Mouse (Mus musculus) kidney, adult 2 months (tissue): ENCODE data around the gene Mmp19. TPM values are rescaled to one million over a fixed set of nuclear protein-coding genes. Genes with fewer than 3 reads are reported as not detected.

ENCODE experiments used
- DNase-seq: peaks from one replicate; pipeline ENCODE4 v3.0.0; 2021
- H3K27ac ChIP-seq: fragments of 200-500 bp; 2 replicates; pipeline ENCODE4 v1.5.1; 2012; ENCODE audit warnings: low read depth, low read length, control low read depth, inconsistent platforms; ENCODE audit not compliant: insufficient read depth
- H3K27me3 ChIP-seq: fragments of 200-500 bp; replicated peaks from 2 replicates; pipeline ENCODE4 v1.6.1; 2012; ENCODE audit warnings: mild to moderate bottlenecking, moderate library complexity, low read length, inconsistent platforms; ENCODE audit not compliant: control insufficient read depth, insufficient read depth
- H3K36me3 ChIP-seq: fragments of 200-500 bp; 2 replicates; pipeline ENCODE4 v1.6.1; 2012; ENCODE audit warnings: mild to moderate bottlenecking, moderate library complexity, low read length, inconsistent platforms; ENCODE audit not compliant: control insufficient read depth, insufficient read depth
- H3K4me1 ChIP-seq: fragments of 200-500 bp; 2 replicates; pipeline ENCODE4 v1.6.1; 2011; ENCODE audit warnings: low read length; ENCODE audit not compliant: control insufficient read depth, insufficient read depth
- H3K4me3 ChIP-seq: fragments of 200-500 bp; 2 replicates; pipeline ENCODE4 v1.5.1; 2011; ENCODE audit warnings: mild to moderate bottlenecking, low read depth, low read length, control low read depth; ENCODE audit not compliant: insufficient read depth
- CTCF ChIP-seq: fragments of 200-500 bp; conservative IDR thresholded peaks from 2 replicates; pipeline ENCODE4 v1.5.1; 2011; ENCODE audit warnings: low read depth, mild to moderate bottlenecking, control low read depth, low read length, moderate library complexity, mixed read lengths; ENCODE audit not compliant: insufficient read depth, insufficient read length
- POLR2A ChIP-seq: fragments of 200-500 bp; IDR thresholded peaks from one replicate; pipeline ENCODE4 v1.6.1; 2011; ENCODE audit warnings: low read depth, low read length, control low read depth
- WGBS: fragments of 180-500 bp; shearing (Covaris S2); methylation state at CpG from one replicate; pipeline ENCODE4 v1.1.7; 2018; 5-methylcytosine and 5-hydroxymethylcytosine counted together
- polyA plus RNA-seq: library from polyadenylated mRNA; depleted of rRNA; stranded (reverse); fragments of >200 nt; gene quantifications from 2 replicates; pipeline ENCODE4 v1.2.3, GENCODE M21; 2012; rRNA removed

The Mmp19 gene
- polyA plus RNA-seq, 1 experiment: 1.7 TPM

GRCm38 (mm10) chr10:128850339-128850738 is 59.6 kb downstream of the Mmp19 start:
- no peak overlapping the region for H3K27ac ChIP-seq
- peaks cover 5% of the 10 kb centered on the region; the same call in 1 of the 2 replicates for H3K36me3 ChIP-seq
- H3K27me3 ChIP-seq: no peaks in the 10 kb centered on the region
- TF ChIP-seq POLR2A: no peak
- no peak for TF ChIP-seq CTCF
- 44% methylated on average over 3 of the region's 3 CpGs for WGBS
- no peak for DNase-seq
- H3K4me1 ChIP-seq: peaks cover 2% of the 10 kb centered on the region; the same call in 1 of the 2 replicates
- no peak overlapping the region for H3K4me3 ChIP-seq

Other genes starting within 250 kb of the Mmp19 start
- 10.0 and 11.3 TPM in 2 replicates for gene Zc3h10, start 243.1 kb upstream of the Mmp19 start, polyA plus RNA-seq
- 1,799 and 2,275 TPM in 2 replicates for gene Rpl41, start 241.6 kb upstream of the Mmp19 start, polyA plus RNA-seq
- gene Pa2g4, start 224.9 kb upstream of the Mmp19 start, polyA plus RNA-seq: 18.5 and 25.1 TPM in 2 replicates
- 26.9 and 30.2 TPM in 2 replicates for gene Erbb3, start 201.3 kb upstream of the Mmp19 start, polyA plus RNA-seq
- gene Rps26, start 164.2 kb upstream of the Mmp19 start, polyA plus RNA-seq: 520 and 798 TPM in 2 replicates
- 2.9 and 3.2 TPM in 2 replicates for gene Ikzf4, start 144.9 kb upstream of the Mmp19 start, polyA plus RNA-seq
- gene Suox, start 116.8 kb upstream of the Mmp19 start, polyA plus RNA-seq: 76.3 and 84.1 TPM in 2 replicates
- gene Rab5b, start 94.6 kb upstream of the Mmp19 start, polyA plus RNA-seq: 101 and 111 TPM in 2 replicates
- gene Pmel, start 86.7 kb upstream of the Mmp19 start, polyA plus RNA-seq: 0.61 and 1.0 TPM in 2 replicates
- gene Cdk2, start 85.9 kb upstream of the Mmp19 start, polyA plus RNA-seq: 12.4 and 12.7 TPM in 2 replicates
- gene Dgka, start 46.1 kb upstream of the Mmp19 start, polyA plus RNA-seq: 17.4 and 24.5 TPM in 2 replicates
- 17.6 and 20.0 TPM in 2 replicates for gene Pym1, start 43.0 kb upstream of the Mmp19 start, polyA plus RNA-seq
- gene Dnajc14, start 13.2 kb downstream of the Mmp19 start, polyA plus RNA-seq: 16.2 and 17.3 TPM in 2 replicates
- 10.0 and 11.8 TPM in 2 replicates for gene Tmem198b, start 13.5 kb downstream of the Mmp19 start, polyA plus RNA-seq
- 5.6 and 13.7 TPM in 2 replicates for gene Sarnp, start 26.4 kb downstream of the Mmp19 start, polyA plus RNA-seq
- gene Ormdl2, start 30.7 kb downstream of the Mmp19 start, polyA plus RNA-seq: 82.9 and 92.1 TPM in 2 replicates
- 2.5 and 2.9 TPM in 2 replicates for gene Gdf11, start 100.8 kb downstream of the Mmp19 start, polyA plus RNA-seq
- 713 and 847 TPM in 2 replicates for gene Cd63, start 110.1 kb downstream of the Mmp19 start, polyA plus RNA-seq
- 38.9 and 46.0 TPM in 2 replicates for gene Rdh5, start 132.0 kb downstream of the Mmp19 start, polyA plus RNA-seq
- 339 and 365 TPM in 2 replicates for gene Bloc1s1, start 133.1 kb downstream of the Mmp19 start, polyA plus RNA-seq
- gene Itga7, start 142.9 kb downstream of the Mmp19 start, polyA plus RNA-seq: 14.6 and 17.8 TPM in 2 replicates
- gene Mettl7b, start 170.1 kb downstream of the Mmp19 start, polyA plus RNA-seq: 234 and 269 TPM in 2 replicates
- not detected in 2 replicates for gene Olfr9, start 198.5 kb downstream of the Mmp19 start, polyA plus RNA-seq
- gene Olfr763, start 219.9 kb downstream of the Mmp19 start, polyA plus RNA-seq: not detected in 2 replicates
- not detected in 2 replicates for gene Olfr764-ps1, start 249.0 kb downstream of the Mmp19 start, polyA plus RNA-seq